Mouse (Mus musculus): ENCODE measurements around the gene Pou4f1.

The Pou4f1 gene

DNA sequence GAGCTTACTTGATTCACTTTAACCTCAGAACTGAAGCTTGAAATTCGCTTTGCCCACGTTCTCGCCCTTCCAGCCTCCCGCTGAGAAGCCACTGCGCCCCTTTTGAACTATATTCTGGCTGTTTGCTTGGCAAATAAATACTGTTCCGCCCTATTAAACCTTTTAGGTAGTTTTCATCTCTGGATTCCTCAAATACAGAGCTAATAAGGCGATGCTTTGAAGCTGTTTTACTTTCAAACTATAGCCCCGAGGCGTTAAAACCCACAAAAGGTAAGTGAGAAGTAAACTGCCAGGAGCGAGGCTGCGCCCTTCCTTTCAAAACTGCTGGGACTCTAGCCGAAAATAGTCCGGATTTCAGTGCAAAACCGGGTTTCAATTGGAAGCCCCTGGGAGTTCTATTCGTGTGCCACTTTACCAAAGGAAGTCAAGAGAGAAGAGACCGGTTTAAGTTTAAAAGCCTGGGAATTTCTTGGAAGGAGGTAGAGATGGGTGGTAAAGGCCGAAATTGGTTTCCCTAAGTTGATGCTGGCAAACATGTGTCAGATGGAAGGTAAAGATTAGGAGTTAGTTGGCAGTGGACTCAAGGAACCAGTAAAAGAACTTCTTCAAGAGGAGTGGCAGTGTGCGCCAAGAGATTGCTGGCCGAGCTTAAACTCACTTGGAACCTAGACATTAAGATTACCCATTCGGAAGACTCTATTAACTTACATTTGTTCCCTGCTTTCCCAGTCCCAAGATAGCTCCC, 9.7 kb downstream of the Pou4f1 start:
- in situ Hi-C loops (cut with MboI, MseI), result loop anchor here (10.0 to 25.0 kb wide), 2 partner anchors 423 to 746 kb away; no protein-coding TSS in a partner anchor

GRCm38 (mm10) chr14:104456976-104457375, 10.8 kb downstream of the Pou4f1 start:
- in situ Hi-C loops (cut with MboI, MseI), result loop anchor here (10.0 to 25.0 kb wide), 2 partner anchors 422 to 745 kb away; no protein-coding TSS in a partner anchor

DNA sequence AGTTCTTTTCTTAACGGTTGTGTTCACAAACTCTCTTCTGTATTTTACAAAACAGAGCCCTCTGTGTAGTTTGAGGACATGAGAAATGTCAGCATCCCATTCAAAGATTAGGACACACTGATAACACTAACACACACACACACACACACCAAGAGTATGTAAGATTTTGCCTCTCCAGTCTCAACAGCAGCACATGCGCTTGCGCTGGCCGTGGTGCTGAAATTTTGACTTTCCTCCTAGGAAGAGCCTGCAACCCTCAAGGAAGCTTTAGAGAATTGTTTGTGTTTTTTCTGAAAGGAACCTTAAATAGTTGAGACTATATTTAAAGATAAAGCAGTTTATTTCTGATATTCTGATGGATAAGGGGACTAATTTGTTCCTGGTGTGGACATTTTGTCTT, 14.0 kb downstream of the Pou4f1 start:
- in situ Hi-C loops (cut with MboI, MseI), result loop anchor here (10.0 to 25.0 kb wide), 2 partner anchors 419 to 742 kb away; no protein-coding TSS in a partner anchor

DNA sequence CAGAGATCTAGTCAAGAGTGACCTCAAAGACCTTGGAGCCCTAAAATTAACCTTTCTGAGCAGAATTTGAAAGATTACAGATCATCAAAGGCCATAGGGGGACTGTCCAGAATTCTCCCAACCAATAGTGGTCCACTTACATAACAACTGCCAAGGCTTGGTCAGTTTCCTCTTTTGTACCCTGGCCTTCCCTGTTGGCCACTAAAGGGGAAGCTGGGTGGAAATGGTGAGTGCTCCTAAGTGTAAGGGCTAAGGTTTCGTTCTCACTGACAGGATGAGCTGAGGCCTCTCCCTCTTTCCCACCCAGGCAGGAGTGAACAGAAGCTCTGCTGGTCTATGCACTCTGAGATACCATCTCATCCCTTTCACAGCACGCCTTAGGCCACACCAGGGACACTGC, 33.5 kb downstream of the Pou4f1 start:
- in situ Hi-C loops (cut with MboI, MseI), result no loop called here

DNA sequence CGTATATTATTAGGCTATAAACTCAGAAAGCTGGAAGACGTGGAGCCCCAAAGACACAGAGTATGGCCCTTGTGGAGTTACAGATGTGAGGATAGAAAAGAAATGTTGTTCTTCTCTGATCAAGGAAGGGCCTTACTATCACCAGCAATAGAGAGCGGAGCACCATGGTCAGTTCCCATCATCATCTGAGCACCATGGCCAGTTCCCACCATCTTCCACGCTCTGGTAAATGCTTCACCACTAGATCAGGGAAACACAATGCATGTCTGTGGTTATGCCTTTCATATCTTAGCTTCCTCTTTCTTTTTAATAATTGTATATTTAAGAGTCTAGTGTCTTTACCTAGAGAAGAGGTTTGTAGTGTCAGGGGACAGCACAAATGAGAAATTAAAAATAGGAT, 37.0 kb downstream of the Pou4f1 start:
- in situ Hi-C loops (cut with MboI, MseI), result no loop called here

- in situ Hi-C loops (cut with MboI, MseI), result no loop called here
Observed at GRCm38 (mm10) chr14:104423688-104424470, 43.9 kb downstream of the Pou4f1 start.

All from T-helper 1 cell (primary cell).